Mouse (Mus musculus) brain, embryonic 14.5 days (tissue): ENCODE data around the gene Tmem213.

Experiments
- CTCF ChIP-seq: fragments of 200-500 bp; IDR thresholded peaks from 2 replicates; pipeline ENCODE4 v1.5.1; 2012; ENCODE audit warnings: inconsistent platforms, mild to moderate bottlenecking, moderate library complexity, borderline replicate concordance; ENCODE audit not compliant: insufficient read depth, insufficient read length; ENCODE audit errors: extremely low read depth
- POLR2A ChIP-seq: fragments of 200-500 bp; IDR thresholded peaks from 2 replicates; pipeline ENCODE4 v1.6.1; 2012; ENCODE audit warnings: mild to moderate bottlenecking, inconsistent platforms, borderline replicate concordance; ENCODE audit not compliant: poor library complexity, insufficient read depth, insufficient read length, severe bottlenecking; ENCODE audit errors: extremely low read depth

- TF ChIP-seq CTCF (no peak), POLR2A (no peak)
These were observed 35.3 kb downstream of the Tmem213 start for GRCm38 (mm10) chr6:38144161-38144998.
